19 mouse cellular contexts compared by ENCODE assay signal in the genomic region with DNA sequence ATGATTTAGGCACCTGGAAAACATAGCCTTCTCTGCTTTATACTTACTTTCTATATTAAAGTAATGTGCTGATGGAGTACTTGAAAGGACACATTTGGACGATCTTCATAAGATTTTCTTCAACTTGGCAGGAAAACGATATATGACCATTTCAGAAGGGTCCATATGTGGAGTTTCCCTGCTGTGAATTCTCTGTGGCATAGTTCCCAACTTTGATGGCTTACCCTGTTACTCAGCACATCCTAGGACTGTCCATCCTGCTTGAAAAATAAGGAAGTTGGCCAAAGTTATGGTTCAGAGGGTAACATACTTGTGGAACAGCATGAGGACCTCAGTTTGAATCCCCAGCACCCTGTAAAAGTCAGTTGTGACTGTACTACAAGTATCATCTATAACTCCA.
"Had no signal": no experiment of that assay in that cellular context is flagged by ENCODE, and none has a peak within 500 bp of the region (broad histone marks: within the 10 kb centered on the region; RNA-seq: fewer than 3 reads in every experiment).

No protein-coding gene starts in this region.

- H3K27ac ChIP-seq: liver, embryonic 14.5 days; midbrain, embryonic 10.5 days; midbrain, embryonic 12.5 days; neural tube, embryonic 13.5 days; neural tube, embryonic 15.5 days had no signal

- H3K4me1 ChIP-seq: neural tube, embryonic 13.5 days; neural tube, embryonic 15.5 days had no signal

- H3K4me2 ChIP-seq: midbrain, embryonic 12.5 days; neural tube, embryonic 13.5 days; neural tube, embryonic 15.5 days had no signal

- H3K36me3 ChIP-seq: midbrain, embryonic 10.5 days; midbrain, embryonic 12.5 days; neural tube, embryonic 13.5 days; neural tube, embryonic 15.5 days had no signal

- ATAC-seq: midbrain, embryonic 16.5 days had no signal

- H3K4me3 ChIP-seq: midbrain, embryonic 10.5 days; midbrain, embryonic 12.5 days; myocyte; neural tube, embryonic 13.5 days; neural tube, embryonic 15.5 days had no signal

- DNase-seq: lung, adult 18-20 months; lung, postnatal 10 days; lung, postnatal 36 days; midbrain, embryonic 14.5 days; retina, postnatal 1 day; right cerebral cortex, adult 18-20 months; right cerebral cortex, postnatal 25 days; right cerebral cortex, postnatal 4 days; spleen, adult 18-20 months; thymus, adult 18-20 months; thymus, postnatal 14 days; thymus, postnatal 36 days had no signal

- H3K9ac ChIP-seq: liver, embryonic 14.5 days; midbrain, embryonic 12.5 days; neural tube, embryonic 13.5 days; neural tube, embryonic 15.5 days had no signal

- H3K27me3 ChIP-seq: midbrain, embryonic 12.5 days; neural tube, embryonic 13.5 days; neural tube, embryonic 15.5 days had no signal

- H3K9me3 ChIP-seq: midbrain, embryonic 10.5 days; midbrain, embryonic 12.5 days; neural tube, embryonic 13.5 days; neural tube, embryonic 15.5 days had no signal
